Mouse (Mus musculus): ENCODE data around the gene Zfp74.
A peak's percentile ranks its signal among the peaks of the same experiment; 100 is the strongest.

Gene Zfp74

GRCm38 (mm10) chr7:29943720-29944119 is 10.2 kb downstream of the Zfp74 start:
- no peak for DNase-seq

- DNase-seq, result no peak
Observed at GRCm38 (mm10) chr7:29942740-29943139, 11.1 kb downstream of the Zfp74 start.

- no peak for DNase-seq
Observed at GRCm38 (mm10) chr7:29941027-29941426, 12.9 kb downstream of the Zfp74 start.

- DNase-seq, result no peak
Observed at GRCm38 (mm10) chr7:29938856-29939255, 15.0 kb downstream of the Zfp74 start.

GRCm38 (mm10) chr7:29922780-29923179 is 31.1 kb downstream of the Zfp74 start:
- no peak for DNase-seq

- DNase-seq, result no peak
Observed at GRCm38 (mm10) chr7:29921439-29922093, 32.3 kb downstream of the Zfp74 start.

GRCm38 (mm10) chr7:29918062-29918453 is 35.8 kb downstream of the Zfp74 start:
- no peak for DNase-seq

- no peak for DNase-seq
Observed at GRCm38 (mm10) chr7:29917371-29918061, 36.4 kb downstream of the Zfp74 start.

GRCm38 (mm10) chr7:29912172-29912571 is 41.7 kb downstream of the Zfp74 start:
- no peak for DNase-seq

GRCm38 (mm10) chr7:29910252-29910651 is 43.6 kb downstream of the Zfp74 start:
- no peak for DNase-seq

GRCm38 (mm10) chr7:29908130-29908950 is 45.5 kb downstream of the Zfp74 start, which contains the start of gene Zfp383:
Gene Zfp383, plus strand, starts transcription at chr7:29908223.
- DNase-seq, result peak; percentile 73 to 82

- DNase-seq, result no peak
Observed at GRCm38 (mm10) chr7:29907206-29907605, 46.7 kb downstream of the Zfp74 start.

GRCm38 (mm10) chr7:29906682-29907058 is 47.2 kb downstream of the Zfp74 start:
- DNase-seq, result peak in 1 of 2 experiments; percentile 32

- DNase-seq, result peak; percentile 65 to 73
Observed at GRCm38 (mm10) chr7:29905966-29906681, 47.8 kb downstream of the Zfp74 start, which contains the start of gene Zfp27. Gene Zfp27, minus strand, starts transcription at chr7:29906572.

- DNase-seq, result no peak
Observed at GRCm38 (mm10) chr7:29904101-29904500, 49.8 kb downstream of the Zfp74 start.

- no peak for DNase-seq
Observed at GRCm38 (mm10) chr7:29898351-29898750, 55.5 kb downstream of the Zfp74 start.

GRCm38 (mm10) chr7:29892756-29893155 is 61.1 kb downstream of the Zfp74 start:
- DNase-seq, result no peak

GRCm38 (mm10) chr7:29890501-29890900 is 63.4 kb downstream of the Zfp74 start:
- DNase-seq, result no peak

- no peak for DNase-seq
Observed at GRCm38 (mm10) chr7:29880916-29881315, 73.0 kb downstream of the Zfp74 start.

Data from cerebellum, postnatal 36 days (tissue).